15 mouse cellular contexts compared by ENCODE assay signal in genomic region chr10:95248362-95248761, GRCm38 (mm10).
DNase-seq lines count a peak whose midpoint lies in the region; ATAC-seq lines count a peak whose summit lies in the region.
"Had no signal": no experiment of that assay in that cellular context is flagged by ENCODE, and none has a peak within 500 bp of the region (broad histone marks: within the 10 kb centered on the region; RNA-seq: fewer than 3 reads in every experiment).

No protein-coding gene starts in this region.

- no peak for ATAC-seq in hindbrain, embryonic 12.5 days (ENCODE audit: low FRiP score)
- ATAC-seq in embryonic facial prominence, embryonic 14.5 days (ENCODE audit: low read depth), result 0 out of 2 replicates have a peak, but pooled peaks have one; percentile 30
- ATAC-seq in liver, embryonic 11.5 days (replicated peaks; ENCODE audit: low FRiP score), result 0 out of 2 replicates have a peak, but pooled peaks have one; percentile 39

- H3K27ac ChIP-seq in hindbrain, embryonic 12.5 days, result 0 out of 2 replicates have a peak overlapping the region, but pooled peaks have one; percentile 23
- H3K27ac ChIP-seq in hindbrain, embryonic 10.5 days, result no peak overlapping the region
- 0 out of 2 replicates have a peak overlapping the region, but pooled peaks have one; percentile 28 for H3K27ac ChIP-seq in embryonic facial prominence, embryonic 14.5 days (replicated peaks; ENCODE audit: low read depth, low read length)
- H3K27ac ChIP-seq in liver, embryonic 11.5 days (ENCODE audit: low read depth, low read length), result no peak overlapping the region
- H3K27ac ChIP-seq: hindbrain, embryonic 13.5 days; kidney, embryonic 15.5 days had no signal

- no peaks in the 10 kb centered on the region for H3K36me3 ChIP-seq in hindbrain, embryonic 12.5 days
- no peaks in the 10 kb centered on the region for H3K36me3 ChIP-seq in hindbrain, embryonic 10.5 days
- H3K36me3 ChIP-seq in embryonic facial prominence, embryonic 14.5 days (ENCODE audit: control insufficient read depth, insufficient read depth, low read length), result no peaks in the 10 kb centered on the region
- H3K36me3 ChIP-seq in liver, embryonic 11.5 days (ENCODE audit: control insufficient read depth, insufficient read depth, low read length), result no peaks in the 10 kb centered on the region
- H3K36me3 ChIP-seq: hindbrain, embryonic 13.5 days; kidney, embryonic 15.5 days had no signal

- WGBS in hindbrain, embryonic 12.5 days, result 55% methylated on average over 6 of the region's 6 CpGs
- 56% methylated on average over 6 of the region's 6 CpGs for WGBS in hindbrain, embryonic 10.5 days
- whole genome bisulfite sequencing in embryonic facial prominence, embryonic 14.5 days, result 17% methylated on average over 1 of the region's 6 CpGs
- 26% methylated on average over 5 of the region's 6 CpGs for WGBS in liver, embryonic 11.5 days

- H3K9ac ChIP-seq in hindbrain, embryonic 12.5 days, result no peak overlapping the region
- no peak overlapping the region for H3K9ac ChIP-seq in embryonic facial prominence, embryonic 14.5 days (ENCODE audit: low read depth, low read length)
- no peak overlapping the region for H3K9ac ChIP-seq in liver, embryonic 11.5 days (ENCODE audit: low read depth, low read length)
- H3K9ac ChIP-seq: hindbrain, embryonic 13.5 days; kidney, embryonic 15.5 days had no signal

- peaks cover 5% of the 10 kb centered on the region; the same call in 1 of the 2 replicates for H3K4me1 ChIP-seq in hindbrain, embryonic 12.5 days
- peaks cover 30% of the 10 kb centered on the region for H3K4me1 ChIP-seq in hindbrain, embryonic 10.5 days (replicated peaks)
- H3K4me1 ChIP-seq in embryonic facial prominence, embryonic 14.5 days (ENCODE audit: control insufficient read depth, insufficient read depth, low read length), result no peaks in the 10 kb centered on the region
- H3K4me1 ChIP-seq in liver, embryonic 11.5 days (replicated peaks; ENCODE audit: control insufficient read depth, insufficient read depth, low read length), result no peaks in the 10 kb centered on the region

- intact Hi-C loops in left cerebral cortex, postnatal 36 days (cut with DNase I), result no loop called here

- no peak overlapping the region for H3K4me2 ChIP-seq in hindbrain, embryonic 12.5 days (replicated peaks)
- no peak overlapping the region for H3K4me2 ChIP-seq in embryonic facial prominence, embryonic 14.5 days (ENCODE audit: low read depth, low read length)
- H3K4me2 ChIP-seq in liver, embryonic 11.5 days, result no peak overlapping the region
- H3K4me2 ChIP-seq: hindbrain, embryonic 13.5 days; kidney, embryonic 15.5 days; midbrain, embryonic 11.5 days had no signal

- no peaks in the 10 kb centered on the region for H3K27me3 ChIP-seq in hindbrain, embryonic 12.5 days
- no peaks in the 10 kb centered on the region for H3K27me3 ChIP-seq in hindbrain, embryonic 10.5 days (ENCODE audit: insufficient read depth, poor library complexity, severe bottlenecking)
- no peaks in the 10 kb centered on the region for H3K27me3 ChIP-seq in embryonic facial prominence, embryonic 14.5 days (replicated peaks; ENCODE audit: control insufficient read depth, insufficient read depth, low read length)
- no peaks in the 10 kb centered on the region for H3K27me3 ChIP-seq in liver, embryonic 11.5 days (replicated peaks; ENCODE audit: control insufficient read depth, insufficient read depth, low read length)
- H3K27me3 ChIP-seq: hindbrain, embryonic 13.5 days; kidney, embryonic 15.5 days had no signal

- H3K4me3 ChIP-seq in hindbrain, embryonic 12.5 days, result no peak overlapping the region
- no peak overlapping the region for H3K4me3 ChIP-seq in hindbrain, embryonic 10.5 days
- no peak overlapping the region for H3K4me3 ChIP-seq in embryonic facial prominence, embryonic 14.5 days (ENCODE audit: low read depth, low read length)
- H3K4me3 ChIP-seq in liver, embryonic 11.5 days (ENCODE audit: low read depth, low read length), result no peak overlapping the region
- H3K4me3 ChIP-seq: hindbrain, embryonic 13.5 days; kidney, embryonic 15.5 days had no signal

- no peaks in the 10 kb centered on the region for H3K9me3 ChIP-seq in hindbrain, embryonic 12.5 days (replicated peaks)
- no peaks in the 10 kb centered on the region for H3K9me3 ChIP-seq in hindbrain, embryonic 10.5 days
- H3K9me3 ChIP-seq in embryonic facial prominence, embryonic 14.5 days (ENCODE audit: control insufficient read depth, low read length), result no peaks in the 10 kb centered on the region
- no peaks in the 10 kb centered on the region for H3K9me3 ChIP-seq in liver, embryonic 11.5 days (ENCODE audit: control insufficient read depth, low read length)
- H3K9me3 ChIP-seq: hindbrain, embryonic 13.5 days; kidney, embryonic 15.5 days had no signal

- DNase-seq in hindbrain, embryonic 10.5 days (ENCODE audit: low spot score), result no peak
- DNase-seq in NIH3T3 (ENCODE audit: low read depth), result peak; percentile 57
- no peak for DNase-seq in embryonic facial prominence, embryonic 14.5 days (ENCODE audit: low spot score)
- no peak for DNase-seq in liver, embryonic 11.5 days (ENCODE audit: low spot score)
- no peak for DNase-seq in right cerebral cortex, adult 18-20 months
- no peak for DNase-seq in left cerebral cortex, postnatal 36 days (ENCODE audit: low spot score in 2 of 2)
- no peak for DNase-seq in adrenal gland, adult (ENCODE audit: inconsistent age in 2 of 2, low spot score in 1 of 2)
- DNase-seq: cerebellum, adult 8-10 months; layer of hippocampus, adult 9-11 months; retina, postnatal 1 day; thymus, adult 18-20 months had no signal

Comparison
In these comparisons a context has a peak if more than half of its experiments do, and no peak if none do; other contexts are left out.
1. H3K27ac ChIP-seq: peak in hindbrain, embryonic 12.5 days (single experiment) and embryonic facial prominence, embryonic 14.5 days (single experiment); none in hindbrain, embryonic 10.5 days (single experiment) and liver, embryonic 11.5 days (single experiment).